Mouse (Mus musculus): ENCODE measurements around the gene Mtx1. TPM values are rescaled to one million over a fixed set of nuclear protein-coding genes. Genes with fewer than 3 reads are reported as not detected.
"Not testable (repeated sequence)": the region's sequence is repeated elsewhere in the genome, so short reads cannot be mapped to it uniquely, and the experiment has no call there.

Gene Mtx1
- polyA plus RNA-seq, 1 experiment from 2014 or later, result 232 TPM

DNA sequence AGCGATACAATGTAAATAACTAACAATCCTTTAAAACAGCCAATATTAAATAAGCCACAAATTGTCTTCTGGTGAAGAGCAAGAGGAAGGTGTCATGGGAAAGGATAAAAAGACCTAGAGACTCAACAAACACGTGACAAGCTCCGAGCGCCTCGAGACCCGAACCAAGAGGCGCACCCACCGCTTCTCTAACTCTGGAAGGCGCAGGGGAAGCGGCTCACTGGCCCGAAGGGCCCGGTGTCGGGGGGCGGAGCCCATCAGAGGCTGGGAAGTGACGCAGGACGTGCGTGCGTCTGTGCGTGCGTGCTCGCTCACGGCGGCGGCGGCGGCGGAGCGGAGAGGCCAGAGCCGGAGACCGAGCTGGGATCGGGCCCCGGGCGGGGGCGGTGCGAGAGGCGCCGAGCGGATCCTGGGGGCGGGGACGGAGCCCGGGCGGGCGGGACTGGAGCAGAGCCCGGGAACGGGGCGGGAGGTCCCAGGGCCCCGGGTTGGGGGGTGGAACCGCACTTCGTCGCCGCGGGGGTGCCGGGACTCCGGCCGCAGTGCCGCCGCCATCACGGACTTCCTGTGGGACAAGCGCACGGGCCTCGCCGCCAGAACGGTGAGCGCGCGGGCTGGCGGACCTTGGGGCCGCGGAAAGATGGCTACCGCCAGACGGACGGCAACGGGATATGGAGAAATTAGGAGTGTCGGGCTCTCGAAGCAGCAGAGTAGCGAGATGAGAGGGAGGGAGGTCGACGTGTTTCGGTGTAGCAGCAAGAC is 62.2 kb downstream of the Mtx1 start, which contains the start of gene Clk2:
Clk2 (plus strand) TSS at position 290 of the 762 bp plus-strand sequence.
- under 1% methylated on average over 79 of the region's 79 CpGs for WGBS
- Histone ChIP-seq H3K27me3 (ENCODE audit: insufficient read depth, poor library complexity, severe bottlenecking) (no peaks in the 10 kb centered on the region; the same call in 1 of the 2 replicates), H3K9me3 (no peaks in the 10 kb centered on the region), H3K4me3 (peak within 1 kb of the TSS; percentile 99), H3K36me3 (peaks cover 37% of the 10 kb centered on the region), H3K4me1 (replicated peaks) (peaks cover 37% of the 10 kb centered on the region), H3K27ac (peak within 1 kb of the TSS; percentile 99)
- peak; percentile 96 for DNase-seq (ENCODE audit: low spot score)

DNA sequence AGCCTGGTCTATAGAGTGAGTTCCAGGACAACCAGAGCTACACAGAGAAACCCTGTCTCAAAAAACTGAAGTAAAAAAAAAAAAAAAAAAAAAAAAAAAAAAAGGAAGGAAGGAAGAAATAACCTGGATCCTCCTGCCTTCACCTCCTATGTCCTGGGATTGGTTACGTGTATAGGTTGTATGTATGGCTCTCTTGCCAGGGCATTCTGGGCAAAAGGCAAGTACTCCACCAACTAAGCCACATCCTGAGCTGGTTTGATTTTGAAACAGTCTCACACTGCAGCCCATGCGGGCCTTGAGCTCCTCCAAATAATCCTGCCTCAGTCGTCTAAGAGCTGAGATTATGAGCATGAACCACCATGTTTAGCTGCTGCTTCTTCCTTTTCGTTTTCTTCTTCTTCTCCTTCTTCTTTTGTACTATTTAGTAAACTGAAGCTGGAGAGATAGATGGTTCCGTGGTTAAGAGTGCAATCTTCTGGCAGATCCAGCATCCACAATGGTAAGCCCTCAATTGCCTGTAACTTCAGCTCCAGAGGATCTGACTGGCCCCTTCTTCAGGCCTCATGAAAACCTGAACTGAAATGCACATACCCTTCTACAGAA is 63.1 kb downstream of the Mtx1 start:
- 74% methylated on average over 5 of the region's 5 CpGs for WGBS
- peaks cover 46% of the 10 kb centered on the region for H3K4me1 ChIP-seq (replicated peaks)
- H3K27me3 ChIP-seq (ENCODE audit: insufficient read depth, poor library complexity, severe bottlenecking), result peaks cover 6% of the 10 kb centered on the region
- H3K27ac ChIP-seq, result peak overlapping the region; percentile 99
- H3K4me3 ChIP-seq, result peak overlapping the region; percentile 99; the same call in 1 of the 2 replicates
- H3K36me3 ChIP-seq, result peaks cover 28% of the 10 kb centered on the region
- H3K9me3 ChIP-seq, result no peaks in the 10 kb centered on the region
- DNase-seq (ENCODE audit: low spot score), result no peak

DNA sequence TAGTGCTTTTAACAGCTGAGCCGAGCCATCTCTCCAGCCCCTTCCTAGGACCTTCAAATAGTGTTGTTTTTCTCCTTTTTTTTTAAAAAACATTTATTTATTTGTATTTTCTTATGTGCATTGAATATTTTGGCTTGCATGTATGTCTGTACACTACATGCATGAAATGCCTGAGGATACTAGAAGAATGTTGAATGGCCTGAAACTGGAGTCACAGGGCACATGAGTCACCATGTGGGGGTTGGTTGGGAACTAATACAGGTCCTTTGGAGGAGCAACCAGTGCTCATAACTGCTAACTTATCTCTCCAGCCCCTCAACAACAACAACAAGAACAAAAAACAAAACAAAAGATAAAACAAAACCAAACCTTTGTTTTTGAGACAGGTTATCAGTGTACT is 63.8 kb downstream of the Mtx1 start:
- Histone ChIP-seq H3K4me3 (no peak overlapping the region), H3K36me3 (peaks cover 22% of the 10 kb centered on the region), H3K9me3 (no peaks in the 10 kb centered on the region), H3K27ac (no peak overlapping the region), H3K27me3 (ENCODE audit: insufficient read depth, poor library complexity, severe bottlenecking) (peaks cover 13% of the 10 kb centered on the region), H3K4me1 (replicated peaks) (peaks cover 52% of the 10 kb centered on the region)
- 85% methylated on average over 1 of the region's 1 CpGs for WGBS
- DNase-seq (ENCODE audit: low spot score), result no peak

DNA sequence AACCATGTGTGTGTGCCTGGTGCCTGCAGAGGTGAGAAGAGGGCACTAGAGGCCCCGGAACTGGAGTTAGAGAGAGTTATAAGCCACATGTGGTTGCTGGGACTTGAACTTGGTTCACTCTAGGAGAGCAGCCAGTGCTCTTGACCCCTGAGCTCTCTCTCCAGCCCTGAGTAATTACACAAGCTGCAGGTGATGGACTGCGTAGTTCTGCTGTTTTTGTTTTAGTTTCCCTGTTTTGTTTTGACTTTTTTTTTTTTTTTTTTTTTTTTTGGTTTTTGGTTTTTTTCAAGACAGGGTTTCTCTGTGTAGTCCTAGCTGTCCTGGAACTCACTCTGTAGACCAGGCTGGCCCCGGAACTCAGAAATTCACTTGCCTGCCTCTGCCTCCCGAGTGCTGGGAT is 65.1 kb downstream of the Mtx1 start:
- Histone ChIP-seq H3K4me1 (replicated peaks) (peaks cover 50% of the 10 kb centered on the region), H3K4me3 (no peak overlapping the region), H3K36me3 (peaks cover 8% of the 10 kb centered on the region), H3K9me3 (no peaks in the 10 kb centered on the region), H3K27me3 (ENCODE audit: insufficient read depth, poor library complexity, severe bottlenecking) (peaks cover 14% of the 10 kb centered on the region), H3K27ac (no peak overlapping the region)
- no peak for DNase-seq (ENCODE audit: low spot score)
- WGBS, result 82% methylated on average over 4 of the region's 4 CpGs

DNA sequence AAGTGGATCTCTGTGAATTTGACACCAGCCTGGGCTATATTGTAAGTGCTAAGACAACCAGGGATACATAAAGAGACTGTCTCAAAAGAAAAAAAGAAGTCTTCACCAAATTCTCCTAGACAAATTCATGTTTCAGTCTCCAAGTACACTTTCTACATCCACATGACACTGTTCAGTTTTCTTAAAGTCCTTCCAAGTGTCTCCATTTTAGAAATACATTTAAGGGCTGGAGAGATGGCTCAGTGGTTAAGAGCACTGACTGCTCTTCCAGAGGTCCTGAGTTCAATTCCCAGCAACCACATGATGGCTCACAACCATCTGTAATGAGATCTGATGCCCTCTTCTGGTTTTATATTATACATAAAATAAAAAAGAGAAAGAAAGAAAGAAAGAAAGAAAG is 65.7 kb downstream of the Mtx1 start:
- H3K4me3 ChIP-seq; H3K27ac ChIP-seq; DNase-seq (ENCODE audit: low spot score); H3K36me3 ChIP-seq; H3K9me3 ChIP-seq: not testable (repeated sequence)
- peaks cover 14% of the 10 kb centered on the region for H3K27me3 ChIP-seq (ENCODE audit: insufficient read depth, poor library complexity, severe bottlenecking)
- H3K4me1 ChIP-seq (replicated peaks), result peaks cover 45% of the 10 kb centered on the region

DNA sequence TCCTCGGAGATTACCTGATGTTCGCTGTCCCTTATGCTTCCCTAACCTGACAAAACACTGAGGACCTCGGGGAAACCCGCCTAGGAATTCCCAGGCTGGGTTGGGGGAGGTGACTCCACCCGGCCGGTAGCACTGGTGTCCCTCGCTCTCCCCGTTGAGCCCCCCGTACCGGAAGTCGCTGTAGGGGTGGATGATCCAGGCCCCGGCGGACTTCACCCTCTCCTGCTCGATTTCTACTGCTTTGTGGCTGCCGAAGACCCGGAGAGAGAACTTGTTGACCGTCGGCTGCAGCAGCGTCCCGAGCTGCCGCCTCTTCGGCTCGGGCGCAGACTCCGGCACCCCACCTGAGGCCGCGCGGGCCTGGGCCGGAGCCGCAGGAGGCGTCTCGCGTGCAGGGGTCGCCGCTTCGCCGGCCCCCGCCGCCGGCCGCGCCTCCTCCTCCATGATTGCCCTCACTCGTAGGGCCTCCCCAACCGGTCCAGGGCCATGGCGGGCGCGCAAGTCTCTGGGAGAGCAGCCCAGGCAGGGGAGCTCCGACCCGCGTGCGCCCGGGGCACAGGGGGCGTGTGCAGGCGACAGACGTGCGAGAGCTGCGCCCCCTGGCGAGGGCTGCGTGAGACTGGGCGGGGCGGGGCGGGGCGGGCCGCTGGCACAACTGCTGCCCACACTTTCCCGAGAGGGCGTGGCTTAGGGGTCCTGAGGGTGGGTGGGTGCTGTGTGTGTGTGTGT is 67.1 kb downstream of the Mtx1 start, which contains the start of gene Hcn3:
Hcn3 (minus strand) TSS at position 581 of the 729 bp plus-strand sequence.
- no peaks in the 10 kb centered on the region for H3K9me3 ChIP-seq
- no peaks in the 10 kb centered on the region for H3K36me3 ChIP-seq
- H3K4me1 ChIP-seq (replicated peaks), result peaks cover 35% of the 10 kb centered on the region
- DNase-seq (ENCODE audit: low spot score), result peak; percentile 79
- peak within 1 kb of the TSS; percentile 80 for H3K4me3 ChIP-seq
- WGBS, result under 1% methylated on average over 66 of the region's 66 CpGs
- peaks cover 14% of the 10 kb centered on the region for H3K27me3 ChIP-seq (ENCODE audit: insufficient read depth, poor library complexity, severe bottlenecking)
- H3K27ac ChIP-seq, result peak within 1 kb of the TSS; percentile 84

DNA sequence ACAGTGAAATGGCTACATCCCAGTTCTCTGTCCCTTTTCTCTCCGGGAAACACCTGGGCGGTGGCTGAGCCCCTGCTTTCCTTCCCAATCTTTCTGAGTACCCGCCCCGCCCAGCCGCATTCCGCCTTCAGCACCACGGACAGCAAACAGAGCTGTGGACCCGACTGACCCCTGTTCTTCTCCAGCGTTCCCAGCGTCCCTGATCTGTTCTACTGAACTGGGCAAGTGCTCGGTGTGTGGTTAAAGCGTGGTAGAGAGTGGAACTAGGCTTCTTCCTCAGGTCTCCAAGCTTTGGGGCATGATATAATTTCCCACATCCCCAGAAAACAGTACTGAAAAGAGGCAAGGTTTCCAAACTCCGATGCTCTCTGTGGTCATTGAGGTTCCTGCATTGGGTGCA is 67.7 kb downstream of the Mtx1 start:
- H3K4me1 ChIP-seq (replicated peaks), result peaks cover 32% of the 10 kb centered on the region
- WGBS, result 2% methylated on average over 13 of the region's 13 CpGs
- no peaks in the 10 kb centered on the region for H3K9me3 ChIP-seq
- H3K36me3 ChIP-seq, result no peaks in the 10 kb centered on the region
- no peak overlapping the region for H3K27ac ChIP-seq
- H3K27me3 ChIP-seq (ENCODE audit: insufficient read depth, poor library complexity, severe bottlenecking), result peaks cover 14% of the 10 kb centered on the region
- peak; percentile 76 for DNase-seq (ENCODE audit: low spot score)
- peak overlapping the region; percentile 80 for H3K4me3 ChIP-seq

MicroRNAs encoded within 50 kb of the gene (microRNA counts, 519-probe panel; counts per million panel counts)
- 1,255 counts per million, percentile 77 among the panel's probes with 10 or more counts for microRNA mmu-miR-92b

Other genes with a start within 250 kb of the Mtx1 start
- gene Rusc1, start 133.8 kb downstream of the Mtx1 start, polyA plus RNA-seq (2016; fragmentation: Nextera tagmentation; extraction: Ambion mirVana), result 19.1 and 38.3 TPM in 2 replicates
- gene Gm43738, start 126.0 kb downstream of the Mtx1 start, polyA plus RNA-seq (2016; fragmentation: Nextera tagmentation; extraction: Ambion mirVana), result 0.09 TPM in 1 of 2 replicates, not detected in the other
- gene Fdps, start 125.1 kb downstream of the Mtx1 start, polyA plus RNA-seq (2016; fragmentation: Nextera tagmentation; extraction: Ambion mirVana), result 383 and 460 TPM in 2 replicates
- 4.4 and 6.0 TPM in 2 replicates for gene Pklr, start 90.9 kb downstream of the Mtx1 start, polyA plus RNA-seq (2016; fragmentation: Nextera tagmentation; extraction: Ambion mirVana)
- gene Hcn3, start 66.9 kb downstream of the Mtx1 start, polyA plus RNA-seq (2016; fragmentation: Nextera tagmentation; extraction: Ambion mirVana), result 7.3 and 9.1 TPM in 2 replicates
- gene Clk2, start 62.3 kb downstream of the Mtx1 start, polyA plus RNA-seq (2016; fragmentation: Nextera tagmentation; extraction: Ambion mirVana), result 34.8 and 35.3 TPM in 2 replicates
- 98.9 and 116 TPM in 2 replicates for gene Scamp3, start 49.6 kb downstream of the Mtx1 start, polyA plus RNA-seq (2016; fragmentation: Nextera tagmentation; extraction: Ambion mirVana)
- gene Fam189b, start 43.9 kb downstream of the Mtx1 start, polyA plus RNA-seq (2016; fragmentation: Nextera tagmentation; extraction: Ambion mirVana), result 30.2 and 38.7 TPM in 2 replicates
- 41.0 and 50.0 TPM in 2 replicates for gene Gba, start 24.2 kb downstream of the Mtx1 start, polyA plus RNA-seq (2016; fragmentation: Nextera tagmentation; extraction: Ambion mirVana)
- gene Thbs3, start 11.9 kb downstream of the Mtx1 start, polyA plus RNA-seq (2016; fragmentation: Nextera tagmentation; extraction: Ambion mirVana), result 65.5 and 74.7 TPM in 2 replicates
- gene Muc1, start 2.0 kb upstream of the Mtx1 start, polyA plus RNA-seq (2016; fragmentation: Nextera tagmentation; extraction: Ambion mirVana), result 1.1 and 1.8 TPM in 2 replicates
- 276 and 282 TPM in 2 replicates for gene Krtcap2, start 18.9 kb upstream of the Mtx1 start, polyA plus RNA-seq (2016; fragmentation: Nextera tagmentation; extraction: Ambion mirVana)
- gene Trim46, start 19.2 kb upstream of the Mtx1 start, polyA plus RNA-seq (2016; fragmentation: Nextera tagmentation; extraction: Ambion mirVana), result 5.2 and 11.6 TPM in 2 replicates
- 97.0 and 99.4 TPM in 2 replicates for gene Dpm3, start 32.3 kb upstream of the Mtx1 start, polyA plus RNA-seq (2016; fragmentation: Nextera tagmentation; extraction: Ambion mirVana)
- 34.4 and 36.8 TPM in 2 replicates for gene Slc50a1, start 43.5 kb upstream of the Mtx1 start, polyA plus RNA-seq (2016; fragmentation: Nextera tagmentation; extraction: Ambion mirVana)
- 16.5 and 17.7 TPM in 2 replicates for gene Efna1, start 54.1 kb upstream of the Mtx1 start, polyA plus RNA-seq (2016; fragmentation: Nextera tagmentation; extraction: Ambion mirVana)
- 5.9 and 10.7 TPM in 2 replicates for gene Efna3, start 95.9 kb upstream of the Mtx1 start, polyA plus RNA-seq (2016; fragmentation: Nextera tagmentation; extraction: Ambion mirVana)
- 22.4 and 23.2 TPM in 2 replicates for gene Efna4, start 110.9 kb upstream of the Mtx1 start, polyA plus RNA-seq (2016; fragmentation: Nextera tagmentation; extraction: Ambion mirVana)
- 36.4 and 38.1 TPM in 2 replicates for gene Adam15, start 122.9 kb upstream of the Mtx1 start, polyA plus RNA-seq (2016; fragmentation: Nextera tagmentation; extraction: Ambion mirVana)
- gene Dcst2, start 134.9 kb upstream of the Mtx1 start, polyA plus RNA-seq (2016; fragmentation: Nextera tagmentation; extraction: Ambion mirVana), result 0.34 TPM in 1 of 2 replicates, not detected in the other
- gene Dcst1, start 138.2 kb upstream of the Mtx1 start, polyA plus RNA-seq (2016; fragmentation: Nextera tagmentation; extraction: Ambion mirVana), result 0.09 and 0.33 TPM in 2 replicates
- 0.47 and 0.73 TPM in 2 replicates for gene Zbtb7b, start 167.7 kb upstream of the Mtx1 start, polyA plus RNA-seq (2016; fragmentation: Nextera tagmentation; extraction: Ambion mirVana)
- gene Lenep, start 175.7 kb upstream of the Mtx1 start, polyA plus RNA-seq (2016; fragmentation: Nextera tagmentation; extraction: Ambion mirVana), result 1.7 TPM in 1 of 2 replicates, not detected in the other
- 28.3 and 31.9 TPM in 2 replicates for gene Flad1, start 184.8 kb upstream of the Mtx1 start, polyA plus RNA-seq (2016; fragmentation: Nextera tagmentation; extraction: Ambion mirVana)
- 535 and 648 TPM in 2 replicates for gene Cks1b, start 191.3 kb upstream of the Mtx1 start, polyA plus RNA-seq (2016; fragmentation: Nextera tagmentation; extraction: Ambion mirVana)
- 58.3 and 68.1 TPM in 2 replicates for gene Shc1, start 191.4 kb upstream of the Mtx1 start, polyA plus RNA-seq (2016; fragmentation: Nextera tagmentation; extraction: Ambion mirVana)
- 46.0 and 50.4 TPM in 2 replicates for gene Pygo2, start 203.1 kb upstream of the Mtx1 start, polyA plus RNA-seq (2016; fragmentation: Nextera tagmentation; extraction: Ambion mirVana)
- 21.1 and 21.6 TPM in 2 replicates for gene Pbxip1, start 209.6 kb upstream of the Mtx1 start, polyA plus RNA-seq (2016; fragmentation: Nextera tagmentation; extraction: Ambion mirVana)
- gene Pmvk, start 227.5 kb upstream of the Mtx1 start, polyA plus RNA-seq (2016; fragmentation: Nextera tagmentation; extraction: Ambion mirVana), result 71.4 and 87.8 TPM in 2 replicates

Data from hindbrain, embryonic 10.5 days (tissue).